Mouse (Mus musculus) brain, adult 2 months (tissue): ENCODE results near the gene Zbtb41.

Experiments
- DNase-seq: peaks from one replicate; pipeline ENCODE4 v3.0.0; 2011; ENCODE audit warnings: low read depth, low spot score

The Zbtb41 gene

GRCm38 (mm10) chr1:139478898-139479297 lies 56.8 kb downstream of the Zbtb41 start:
- peak; percentile 31 for DNase-seq

GRCm38 (mm10) chr1:139480246-139480645 lies 58.2 kb downstream of the Zbtb41 start:
- DNase-seq, result peak; percentile 57

- peak; percentile 74 for DNase-seq
Measured at GRCm38 (mm10) chr1:139481146-139481545, 59.1 kb downstream of the Zbtb41 start.

GRCm38 (mm10) chr1:139494630-139495029 lies 72.5 kb downstream of the Zbtb41 start:
- no peak for DNase-seq

- no peak for DNase-seq
Measured at GRCm38 (mm10) chr1:139495408-139495807, 73.3 kb downstream of the Zbtb41 start.

GRCm38 (mm10) chr1:139496212-139496611 lies 74.1 kb downstream of the Zbtb41 start:
- no peak for DNase-seq

- no peak for DNase-seq
Measured at GRCm38 (mm10) chr1:139499751-139500150, 77.7 kb downstream of the Zbtb41 start.

- no peak for DNase-seq
Measured at GRCm38 (mm10) chr1:139501258-139501752, 79.2 kb downstream of the Zbtb41 start, which contains the start of gene F13b. Gene F13b, plus strand, starts transcription at chr1:139501702.
